Mouse (Mus musculus) spleen, postnatal 4 days (tissue): ENCODE measurements around the gene Gfod1.

Experiments
- DNase-seq, 2 experiments: peaks; one replicate each; pipeline ENCODE4 v3.0.0; 2022; ENCODE audit warnings: low spot score in 2 of 2

Gfod1 gene

GRCm38 (mm10) chr13:43304018-43304431, at the start of gene Gfod1:
Gene Gfod1 (minus strand): TSS chr13:43304172.
- peak; percentile 90 to 94 for DNase-seq

GRCm38 (mm10) chr13:43353356-43353755, 49.4 kb upstream of the Gfod1 start:
- no peak for DNase-seq

GRCm38 (mm10) chr13:43350489-43351169, 46.7 kb upstream of the Gfod1 start:
- DNase-seq, result no peak

GRCm38 (mm10) chr13:43349376-43349775, 45.4 kb upstream of the Gfod1 start:
- no peak for DNase-seq

- no peak for DNase-seq
Measured at GRCm38 (mm10) chr13:43346825-43347224, 42.9 kb upstream of the Gfod1 start.

- DNase-seq, result no peak
Measured at GRCm38 (mm10) chr13:43338632-43339031, 34.7 kb upstream of the Gfod1 start.

- no peak for DNase-seq
Measured at GRCm38 (mm10) chr13:43338001-43338400, 34.0 kb upstream of the Gfod1 start.

GRCm38 (mm10) chr13:43336425-43337221, 32.7 kb upstream of the Gfod1 start:
- DNase-seq, result no peak

- DNase-seq, result peak in 1 of 2 experiments; percentile 66
Measured at GRCm38 (mm10) chr13:43332591-43332990, 28.6 kb upstream of the Gfod1 start.

GRCm38 (mm10) chr13:43331721-43332444, 27.9 kb upstream of the Gfod1 start:
- no peak for DNase-seq

GRCm38 (mm10) chr13:43325427-43325826, 21.5 kb upstream of the Gfod1 start:
- no peak for DNase-seq

- DNase-seq, result no peak
Measured at GRCm38 (mm10) chr13:43321492-43321891, 17.5 kb upstream of the Gfod1 start.

- DNase-seq, result no peak
Measured at GRCm38 (mm10) chr13:43319396-43319795, 15.4 kb upstream of the Gfod1 start.

GRCm38 (mm10) chr13:43317411-43317810, 13.4 kb upstream of the Gfod1 start:
- no peak for DNase-seq

- DNase-seq, result no peak
Measured at GRCm38 (mm10) chr13:43305181-43305924, 1.4 kb upstream of the Gfod1 start.

GRCm38 (mm10) chr13:43304700-43305099, 728 bp upstream of the Gfod1 start:
- no peak for DNase-seq

GRCm38 (mm10) chr13:43303161-43303965, 609 bp downstream of the Gfod1 start:
- DNase-seq, result peak; percentile 22 to 72

GRCm38 (mm10) chr13:43302651-43303160, 1.3 kb downstream of the Gfod1 start:
- no peak for DNase-seq

- DNase-seq, result no peak
Measured at GRCm38 (mm10) chr13:43302239-43302638, 1.7 kb downstream of the Gfod1 start.

GRCm38 (mm10) chr13:43300906-43301305, 3.1 kb downstream of the Gfod1 start:
- DNase-seq, result no peak

GRCm38 (mm10) chr13:43300366-43300765, 3.6 kb downstream of the Gfod1 start:
- no peak for DNase-seq
